Mouse (Mus musculus): Measurements from ENCODE around the gene Kcnc4.

Kcnc4 gene

DNA sequence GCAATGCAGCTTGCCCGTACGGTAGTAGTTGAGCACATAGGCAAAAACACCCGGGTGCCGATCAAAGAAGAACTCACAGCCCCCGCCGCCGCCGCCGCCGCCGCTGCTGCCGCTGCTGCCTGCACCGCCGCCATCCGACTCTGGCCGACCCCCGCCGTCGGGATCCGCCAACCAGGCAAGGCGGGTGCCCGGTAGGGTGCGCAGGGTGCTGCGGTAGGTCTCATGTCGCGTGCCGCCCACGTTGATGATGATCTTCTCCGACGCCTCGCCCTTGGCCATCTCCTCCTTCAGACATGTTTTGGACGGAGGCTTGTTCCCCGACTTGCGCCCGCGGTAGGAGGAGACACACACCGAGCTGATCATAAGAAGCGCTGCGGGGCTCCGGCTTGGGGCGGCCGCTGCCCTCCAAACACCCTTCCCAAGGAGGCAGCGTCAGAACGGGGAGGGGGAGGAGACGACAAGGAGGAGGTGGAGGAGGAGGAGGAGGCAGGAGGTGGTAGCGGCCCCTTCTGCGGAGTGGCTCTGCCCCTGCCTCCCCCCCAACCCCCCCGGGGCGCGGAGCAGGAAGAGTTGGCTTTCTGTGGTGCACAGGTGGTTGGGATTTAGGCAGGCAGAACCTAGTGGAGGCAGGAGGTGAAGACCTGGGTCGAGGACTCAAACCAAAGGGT lies 690 bp downstream of the Kcnc4 start:
- DNase-seq (ENCODE audit: low read depth, low spot score), result no peak

DNA sequence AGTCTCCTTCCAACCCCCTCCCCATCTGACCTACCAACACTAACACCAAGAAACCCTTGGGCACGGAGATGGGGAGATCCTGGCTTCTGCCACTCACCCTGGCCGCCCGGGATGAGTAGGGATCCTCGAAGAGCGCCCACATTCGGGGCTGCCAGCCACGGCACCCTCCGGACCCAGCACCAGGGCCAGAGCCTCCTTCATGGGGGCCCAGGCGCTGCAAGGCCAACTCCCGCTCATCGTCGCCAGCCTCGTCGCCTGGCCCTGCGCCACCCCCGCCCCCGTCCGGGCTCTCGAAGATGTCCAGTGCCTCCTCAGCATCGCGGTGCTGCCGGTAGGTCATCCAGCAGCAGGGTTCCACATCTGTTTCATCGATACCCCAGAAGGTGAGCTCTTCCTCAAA lies 1.2 kb downstream of the Kcnc4 start:
- no peak for DNase-seq (ENCODE audit: low read depth, low spot score)

GRCm38 (mm10) chr3:107454280-107454679 lies 5.1 kb downstream of the Kcnc4 start:
- no peak for DNase-seq (ENCODE audit: low read depth, low spot score)

DNA sequence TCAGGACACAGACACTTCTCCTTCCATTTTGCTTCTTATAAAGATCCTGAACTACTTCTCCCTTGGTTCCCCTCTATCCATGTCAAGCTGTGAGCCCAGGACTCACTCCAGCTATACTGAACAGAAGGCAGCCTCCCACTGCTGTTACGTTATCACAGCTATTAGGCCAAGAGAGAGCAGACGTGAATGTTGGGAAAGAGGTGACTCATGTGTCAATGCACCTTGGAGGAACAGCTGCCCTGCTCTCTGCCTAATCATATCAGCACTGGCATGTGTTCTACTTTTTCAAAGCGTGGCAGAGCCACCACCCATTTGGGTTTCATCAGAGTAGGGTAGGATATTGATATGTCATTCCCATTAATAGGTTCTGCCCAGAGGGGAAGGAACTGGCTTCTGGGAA lies 12.5 kb downstream of the Kcnc4 start:
- no peak for DNase-seq (ENCODE audit: low read depth, low spot score)

DNA sequence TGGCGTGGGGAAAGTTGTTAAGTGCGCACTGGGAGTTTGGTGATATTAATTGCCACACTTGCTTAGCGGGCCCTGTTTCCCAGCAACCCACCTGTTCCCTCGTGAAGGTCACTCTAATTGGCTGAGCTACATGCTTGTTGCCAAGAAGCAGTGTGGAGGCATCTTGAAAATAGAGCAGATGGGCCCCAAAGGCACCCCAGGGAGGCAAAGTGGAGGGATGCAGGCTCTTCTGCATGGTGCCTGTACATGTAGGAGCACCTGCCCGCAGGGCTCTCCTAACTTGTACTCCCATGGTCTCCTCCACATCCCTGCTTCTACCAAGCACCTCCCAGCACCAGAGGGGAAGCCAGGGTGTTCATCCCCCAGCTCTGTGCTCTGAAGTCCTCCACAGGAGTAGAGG lies 15.5 kb downstream of the Kcnc4 start:
- no peak for DNase-seq (ENCODE audit: low read depth, low spot score)

GRCm38 (mm10) chr3:107442191-107442590 lies 17.2 kb downstream of the Kcnc4 start:
- no peak for DNase-seq (ENCODE audit: low read depth, low spot score)

DNA sequence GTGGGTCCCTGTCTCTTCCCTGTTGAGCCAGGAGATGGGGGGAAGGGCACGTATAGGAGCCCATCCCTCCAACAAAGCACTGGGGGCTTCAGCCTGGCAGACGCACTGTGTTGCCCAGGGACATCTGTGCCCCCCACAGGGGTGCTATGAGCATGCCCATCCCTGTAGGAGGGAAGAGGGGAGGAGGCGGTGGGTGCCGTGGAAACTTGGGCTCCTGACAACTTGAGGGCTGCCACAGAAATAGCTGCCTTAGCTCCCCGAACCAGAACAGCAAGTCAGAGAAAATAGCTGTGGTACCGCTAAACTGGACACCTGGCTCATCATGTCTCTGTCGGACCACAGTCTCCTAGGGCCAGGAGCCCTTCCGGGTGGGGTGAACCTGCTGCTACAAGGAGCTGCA lies 18.0 kb downstream of the Kcnc4 start:
- no peak for DNase-seq (ENCODE audit: low read depth, low spot score)

DNA sequence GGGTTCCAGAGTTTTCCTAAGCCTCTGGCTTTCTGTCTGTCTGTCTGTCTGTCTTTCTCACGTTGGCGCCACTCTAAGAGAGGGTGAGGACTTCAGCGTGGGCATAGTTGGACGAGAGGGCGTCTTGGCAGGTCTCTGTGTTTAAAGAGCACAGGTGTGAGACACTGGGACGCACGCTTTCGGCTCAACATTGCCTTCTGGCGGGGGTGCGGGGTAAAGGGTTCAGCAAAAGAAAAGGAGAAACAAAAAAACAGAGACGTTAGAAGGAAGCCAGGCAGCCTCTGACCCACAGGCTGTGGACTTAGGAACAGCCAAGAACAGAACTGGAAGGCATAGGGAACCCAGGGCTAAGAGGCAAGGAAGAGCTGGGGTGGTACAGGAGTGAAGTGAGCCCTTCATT lies 20.1 kb downstream of the Kcnc4 start:
- DNase-seq (ENCODE audit: low read depth, low spot score), result no peak

GRCm38 (mm10) chr3:107437666-107438065 lies 21.7 kb downstream of the Kcnc4 start:
- no peak for DNase-seq (ENCODE audit: low read depth, low spot score)

DNA sequence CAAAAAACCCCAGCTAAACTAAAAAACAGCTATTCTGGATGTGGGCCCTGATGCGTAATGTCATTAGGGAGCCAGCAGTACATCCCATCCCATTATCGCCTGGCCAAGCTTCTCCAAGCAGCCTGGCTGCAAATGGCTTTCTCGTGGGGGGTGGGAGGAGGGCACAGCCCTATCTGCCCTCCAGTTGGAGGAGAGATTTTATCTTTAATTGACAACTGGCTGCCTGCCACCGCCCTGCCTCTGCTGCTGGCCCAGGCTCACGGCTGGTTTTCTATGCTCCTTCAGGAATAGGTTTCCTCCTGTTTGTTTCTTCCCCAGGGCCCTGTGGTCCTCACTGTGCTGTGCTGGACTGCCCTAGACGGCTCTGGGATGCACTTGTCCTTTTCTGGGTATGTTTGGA lies 22.9 kb downstream of the Kcnc4 start:
- DNase-seq (ENCODE audit: low read depth, low spot score), result no peak

- DNase-seq (ENCODE audit: low read depth, low spot score), result no peak
These were observed 25.7 kb downstream of the Kcnc4 start for GRCm38 (mm10) chr3:107433614-107434013.

- DNase-seq (ENCODE audit: low read depth, low spot score), result no peak
These were observed 28.1 kb downstream of the Kcnc4 start for GRCm38 (mm10) chr3:107431268-107431667.

- DNase-seq (ENCODE audit: low read depth, low spot score), result no peak
These were observed 34.9 kb downstream of the Kcnc4 start for GRCm38 (mm10) chr3:107424258-107425041.

DNA sequence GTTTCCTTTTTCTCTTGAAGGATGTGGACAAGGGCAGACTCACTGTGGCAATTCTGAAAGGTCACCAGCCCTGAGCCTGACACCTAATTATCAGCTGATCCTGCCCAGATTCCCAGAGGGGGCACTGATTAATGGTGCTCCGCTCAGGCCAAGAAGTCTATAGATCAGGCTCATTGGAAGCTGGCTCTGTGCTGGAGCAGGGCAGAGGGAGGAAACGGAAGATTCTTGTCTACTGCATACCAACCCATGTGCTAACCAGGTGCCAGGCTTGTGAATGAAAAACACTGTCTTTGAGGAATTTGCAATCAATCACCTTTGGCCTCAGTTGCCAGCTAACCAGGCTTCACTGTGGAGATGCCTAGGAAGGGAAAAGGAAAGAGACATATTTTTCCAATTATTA lies 39.2 kb downstream of the Kcnc4 start:
- no peak for DNase-seq (ENCODE audit: low read depth, low spot score)

- DNase-seq (ENCODE audit: low read depth, low spot score), result no peak
These were observed 42.1 kb downstream of the Kcnc4 start for GRCm38 (mm10) chr3:107417287-107417644.

DNA sequence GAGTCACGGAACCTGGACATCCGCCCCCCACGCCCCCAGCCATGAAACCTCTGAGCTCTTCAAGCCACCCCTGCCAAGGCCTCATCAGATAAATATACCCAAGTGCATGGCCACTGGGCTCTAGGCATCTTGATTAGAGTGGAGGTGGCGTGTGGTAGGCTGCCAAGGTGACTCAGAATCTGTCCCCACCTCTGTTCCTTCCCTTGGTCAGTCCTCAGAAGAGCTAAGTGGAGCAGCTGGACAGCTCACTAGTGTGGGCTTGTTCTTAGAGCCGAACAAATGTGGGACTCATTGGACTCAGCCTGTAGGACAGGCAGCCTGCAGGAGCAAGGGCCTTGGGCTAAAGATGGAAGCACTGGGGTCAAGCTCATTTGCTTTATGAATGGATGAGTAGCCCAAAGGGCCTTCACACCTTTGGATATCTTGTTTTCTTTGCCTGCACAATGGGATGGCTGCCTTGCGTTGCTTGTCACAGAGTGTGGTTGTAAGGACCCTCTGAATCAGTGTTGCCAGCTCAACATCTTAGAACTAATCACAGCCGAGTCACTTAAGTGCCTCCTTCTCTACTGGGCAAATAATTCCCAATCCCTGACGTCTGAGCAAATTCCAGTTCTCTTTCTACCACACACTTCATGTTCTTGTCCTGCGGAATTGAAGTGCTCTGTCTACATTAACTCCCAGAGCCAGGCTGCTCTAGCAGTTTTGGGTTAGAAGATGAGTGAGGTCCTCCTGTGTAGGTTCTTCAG lies 42.6 kb downstream of the Kcnc4 start:
- DNase-seq (ENCODE audit: low read depth, low spot score), result no peak

GRCm38 (mm10) chr3:107413093-107413492 lies 46.3 kb downstream of the Kcnc4 start:
- DNase-seq (ENCODE audit: low read depth, low spot score), result no peak

GRCm38 (mm10) chr3:107412509-107412908 lies 46.8 kb downstream of the Kcnc4 start:
- no peak for DNase-seq (ENCODE audit: low read depth, low spot score)

DNA sequence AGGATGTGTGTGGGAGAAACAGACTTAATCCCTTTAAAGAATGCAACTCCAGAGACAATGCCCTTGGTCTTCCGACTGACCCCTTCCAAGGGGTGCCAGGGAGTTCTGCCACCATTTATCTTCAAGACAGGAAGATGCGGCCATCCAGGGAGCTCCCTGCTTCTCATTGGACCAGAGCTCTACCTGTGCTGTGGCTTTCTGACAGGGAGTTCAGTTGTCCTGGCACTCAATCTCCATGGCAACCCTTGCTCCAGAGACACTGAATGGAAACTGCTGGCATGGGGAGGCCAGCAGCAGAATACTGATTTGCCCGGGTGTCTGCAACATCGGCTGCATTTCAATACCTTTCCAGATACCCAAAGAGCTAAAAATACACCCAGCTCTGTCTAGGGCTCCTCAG lies 47.7 kb downstream of the Kcnc4 start:
- DNase-seq (ENCODE audit: low read depth, low spot score), result no peak

GRCm38 (mm10) chr3:107401401-107401800 lies 58.0 kb downstream of the Kcnc4 start:
- no peak for DNase-seq (ENCODE audit: low read depth, low spot score)

- no peak for DNase-seq (ENCODE audit: low read depth, low spot score)
These were observed 59.2 kb downstream of the Kcnc4 start for GRCm38 (mm10) chr3:107399991-107400640.

DNA sequence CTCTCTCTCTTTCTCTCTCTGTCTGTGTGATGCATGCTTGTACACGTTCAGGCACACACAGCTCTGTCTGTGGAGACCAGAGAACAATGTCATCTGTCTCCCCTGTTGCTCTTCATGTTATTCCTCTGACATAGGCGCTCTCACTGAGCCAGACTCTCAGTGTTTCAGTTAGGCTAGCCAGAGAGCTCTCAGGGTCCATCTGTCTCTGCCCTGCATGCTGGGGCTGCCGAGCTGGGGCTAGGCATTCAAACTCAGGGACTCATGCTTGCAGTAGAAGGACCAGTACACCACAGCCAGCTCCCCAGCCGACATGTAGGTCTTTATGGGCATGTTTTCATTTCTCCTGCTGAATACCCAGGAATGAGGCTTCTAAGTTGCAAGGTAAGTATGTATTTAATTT lies 68.2 kb downstream of the Kcnc4 start:
- no peak for DNase-seq (ENCODE audit: low read depth, low spot score)

Data from c-Kit-negative CD71-positive TER-119-positive erythroid progenitor cells, embryonic 14.5 days (primary cell).